Mouse (Mus musculus): ENCODE measurements around the gene Tgoln1.
A peak's percentile ranks its signal among the peaks of the same experiment; 100 is the strongest.

Tgoln1 gene

GRCm38 (mm10) chr6:72616643-72617288, at the start of gene Tgoln1:
TSS of gene Tgoln1 (minus strand) at chr6:72617000.
- peak; percentile 94 for DNase-seq

GRCm38 (mm10) chr6:72664290-72664689, 47.5 kb upstream of the Tgoln1 start:
- DNase-seq, result no peak

DNA sequence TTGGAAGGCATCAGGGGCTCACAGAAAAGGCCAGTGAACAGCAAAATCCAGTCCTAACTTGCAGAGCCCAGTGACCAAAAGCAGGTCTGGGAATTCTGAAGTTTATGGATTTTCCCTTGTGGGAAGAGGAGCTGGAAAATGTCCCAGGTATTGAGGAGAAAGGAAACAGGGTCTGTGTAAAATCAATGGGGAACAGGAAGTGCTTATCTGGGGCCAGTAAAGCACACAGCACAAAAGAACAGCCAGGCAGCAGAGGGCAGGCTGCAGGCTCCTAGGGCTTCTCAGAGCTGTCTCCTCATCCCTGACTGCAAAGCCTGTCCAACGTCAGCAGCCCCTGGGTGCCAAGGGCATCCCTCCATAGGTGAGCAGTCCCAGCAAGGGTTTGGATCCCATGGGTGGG, 46.2 kb upstream of the Tgoln1 start:
- DNase-seq, result no peak

- DNase-seq, result no peak
These were observed 43.6 kb upstream of the Tgoln1 start for GRCm38 (mm10) chr6:72660391-72660720.

- no peak for DNase-seq
These were observed 43.1 kb upstream of the Tgoln1 start for GRCm38 (mm10) chr6:72659717-72660390.

DNA sequence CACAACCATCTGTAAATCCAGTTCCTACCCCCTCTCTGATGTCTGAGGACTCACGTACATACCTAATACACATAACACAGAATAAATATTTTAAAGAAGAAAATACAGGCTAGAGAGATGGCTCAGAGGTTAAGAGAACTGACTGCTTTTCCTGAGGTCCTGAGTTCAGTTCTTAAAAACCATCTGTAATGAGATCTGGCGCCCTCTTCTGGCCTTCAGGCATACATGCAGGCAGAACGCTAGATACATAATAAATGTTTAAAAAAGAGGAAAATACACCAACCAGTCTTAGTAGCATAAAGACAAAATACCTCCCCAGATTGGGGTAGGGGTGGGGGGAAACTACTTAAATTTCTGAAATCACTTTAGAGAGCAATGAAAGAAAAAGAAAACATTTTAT, 41.2 kb upstream of the Tgoln1 start:
- no peak for DNase-seq

DNA sequence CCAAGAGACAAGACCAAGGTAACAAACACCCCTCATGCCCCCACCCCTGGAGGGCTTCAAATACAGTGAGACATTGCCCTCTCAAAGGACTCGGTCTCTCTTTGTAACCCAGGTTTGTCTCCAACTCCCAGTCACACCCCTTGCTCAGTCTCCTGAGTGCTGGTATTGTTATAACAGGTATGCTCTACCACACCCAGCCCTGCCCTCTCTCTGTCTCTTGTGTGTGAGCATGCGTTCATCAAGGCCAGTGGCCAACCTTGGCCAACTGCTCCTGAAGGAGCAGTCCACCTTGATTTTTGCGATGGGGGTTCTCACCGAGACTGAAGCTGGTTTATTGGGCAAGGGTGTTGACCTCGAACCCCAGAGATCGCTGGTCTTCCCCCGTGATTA, 39.2 kb upstream of the Tgoln1 start:
- DNase-seq, result no peak

DNA sequence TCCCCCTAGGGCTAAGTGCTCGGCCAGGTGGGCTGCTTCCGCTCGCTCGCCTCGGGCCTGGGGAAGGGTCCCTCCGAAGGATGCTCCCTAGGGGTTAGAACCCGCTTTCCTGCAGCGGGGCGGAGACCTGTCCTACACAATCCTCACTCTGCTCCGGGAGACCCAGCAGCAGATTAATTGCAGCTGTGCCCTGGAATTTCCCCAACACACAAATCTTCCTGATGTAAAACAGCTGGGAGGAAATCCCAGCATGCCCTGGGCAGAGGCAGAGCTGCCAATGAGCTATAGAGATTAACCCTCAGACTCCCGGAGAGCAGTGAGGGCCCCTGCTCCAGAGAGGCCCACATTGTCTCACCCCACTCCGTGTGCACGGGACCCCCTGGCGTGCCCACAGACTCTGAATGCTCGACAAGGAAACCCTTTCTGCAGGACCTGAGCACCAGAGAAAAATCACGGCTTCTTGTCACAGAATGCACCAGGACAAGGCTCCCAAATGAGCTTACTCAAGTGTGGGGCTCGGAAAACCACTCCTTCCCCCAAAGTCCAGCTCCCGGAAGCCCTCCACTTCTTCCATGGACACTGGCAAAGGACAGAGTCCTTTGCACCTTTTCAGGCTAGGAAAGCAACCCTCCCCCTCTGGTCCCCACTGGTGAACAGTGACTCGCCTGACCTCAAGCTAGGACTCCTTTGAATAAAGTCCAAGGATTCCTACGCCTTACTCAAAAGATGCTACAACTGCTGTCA, 38.7 kb upstream of the Tgoln1 start:
- DNase-seq, result no peak

GRCm38 (mm10) chr6:72654355-72654754, 37.6 kb upstream of the Tgoln1 start:
- DNase-seq, result no peak

- no peak for DNase-seq
These were observed 36.6 kb upstream of the Tgoln1 start for GRCm38 (mm10) chr6:72653419-72653818.

DNA sequence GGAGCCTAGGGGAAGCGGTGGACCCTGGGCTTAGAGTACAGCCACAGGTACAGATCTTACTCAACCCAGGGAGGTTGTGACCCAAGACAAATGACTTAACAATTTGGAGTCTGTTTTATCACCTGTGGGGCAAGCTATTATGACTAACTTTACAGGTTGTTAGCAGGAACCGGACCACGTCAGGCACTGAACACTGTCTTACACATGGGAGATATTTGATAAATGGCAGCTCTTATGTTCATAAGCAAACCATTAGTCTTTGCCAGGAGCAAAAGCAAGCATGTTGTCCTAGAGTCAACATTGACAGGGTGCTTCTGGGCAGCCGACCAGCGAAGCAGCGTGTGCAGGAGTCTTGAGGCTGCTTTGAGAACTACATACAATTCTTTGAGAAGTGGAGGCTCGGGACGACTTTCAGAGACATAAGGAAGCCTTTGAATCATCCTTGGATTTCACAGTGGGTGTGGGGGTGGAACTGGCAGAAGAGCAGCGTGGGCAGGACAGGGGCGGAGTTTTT, 33.6 kb upstream of the Tgoln1 start:
- DNase-seq, result no peak

GRCm38 (mm10) chr6:72648002-72648595, 31.3 kb upstream of the Tgoln1 start:
- no peak for DNase-seq

GRCm38 (mm10) chr6:72647383-72647820, 30.6 kb upstream of the Tgoln1 start:
- DNase-seq, result no peak

DNA sequence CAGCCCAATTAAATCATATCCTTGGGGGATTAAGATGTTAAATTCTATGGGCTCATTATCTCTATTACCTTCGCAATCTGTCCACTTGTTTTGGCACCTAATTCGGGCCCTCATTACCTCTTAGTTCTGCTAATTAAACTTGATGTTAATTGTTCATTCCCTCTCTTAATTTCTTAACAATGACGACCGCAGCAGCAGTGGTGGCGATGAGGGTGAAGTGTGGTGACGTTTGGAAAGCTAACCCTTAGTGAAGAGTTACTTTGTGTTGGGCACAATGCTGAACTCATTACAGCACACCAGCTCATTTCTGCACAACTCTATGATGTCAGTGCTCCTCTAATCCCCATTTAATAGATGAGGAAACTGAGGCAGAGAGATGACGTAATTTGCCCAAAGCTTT, 28.6 kb upstream of the Tgoln1 start:
- no peak for DNase-seq

DNA sequence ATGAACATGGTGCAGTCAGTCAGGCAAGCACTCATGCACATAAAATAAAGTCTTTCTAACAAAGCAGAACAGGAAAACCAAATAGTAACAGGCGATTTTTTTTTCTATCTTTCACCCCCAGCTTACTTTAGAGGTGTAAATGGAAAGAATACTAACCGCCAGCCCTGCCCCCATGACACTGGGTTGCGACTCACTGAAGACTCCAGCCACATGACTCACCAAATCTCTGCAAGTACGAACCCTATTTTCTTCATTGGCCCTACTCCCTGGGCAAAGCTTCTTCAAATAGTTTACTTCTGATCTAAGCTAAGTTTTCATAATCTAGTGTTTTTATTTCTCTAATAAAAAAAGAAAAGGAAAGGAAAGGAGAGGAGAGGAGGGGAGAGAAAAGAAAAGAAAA, 27.8 kb upstream of the Tgoln1 start:
- DNase-seq, result no peak

- DNase-seq, result no peak
These were observed 24.6 kb upstream of the Tgoln1 start for GRCm38 (mm10) chr6:72641218-72641954.

GRCm38 (mm10) chr6:72636940-72637339, 20.1 kb upstream of the Tgoln1 start:
- DNase-seq, result no peak

DNA sequence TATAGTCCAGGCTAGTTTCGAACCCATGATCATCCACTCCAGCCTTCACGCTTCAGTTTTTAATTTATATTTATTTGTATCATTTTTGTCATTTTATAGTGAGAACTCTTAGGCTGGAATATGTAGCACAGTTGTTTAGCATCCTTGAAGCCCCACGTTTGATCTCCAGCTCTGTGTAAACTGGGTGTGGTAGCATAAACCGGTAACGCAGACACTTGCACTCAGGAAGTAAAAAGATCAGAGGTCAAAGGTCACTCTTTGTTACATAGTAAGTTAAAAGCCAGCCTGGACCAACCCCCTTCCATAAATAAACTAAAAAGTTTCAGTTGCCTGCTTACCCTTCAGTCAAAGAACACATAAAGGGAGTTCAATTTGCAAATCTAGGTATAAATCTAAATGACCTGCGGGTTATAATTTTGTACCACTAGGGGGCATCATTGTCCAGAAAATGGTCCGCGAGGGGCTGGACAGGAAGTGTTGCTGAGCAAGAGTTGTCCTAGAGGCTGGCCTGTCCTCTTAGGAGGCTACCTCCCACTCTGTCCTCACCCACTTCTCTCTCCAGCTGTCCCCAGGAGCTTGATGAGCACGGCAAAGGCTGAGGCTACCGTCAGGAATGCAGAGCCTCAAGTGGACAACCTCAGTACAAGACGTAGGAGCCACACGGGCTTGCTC, 19.1 kb upstream of the Tgoln1 start:
- DNase-seq, result no peak

DNA sequence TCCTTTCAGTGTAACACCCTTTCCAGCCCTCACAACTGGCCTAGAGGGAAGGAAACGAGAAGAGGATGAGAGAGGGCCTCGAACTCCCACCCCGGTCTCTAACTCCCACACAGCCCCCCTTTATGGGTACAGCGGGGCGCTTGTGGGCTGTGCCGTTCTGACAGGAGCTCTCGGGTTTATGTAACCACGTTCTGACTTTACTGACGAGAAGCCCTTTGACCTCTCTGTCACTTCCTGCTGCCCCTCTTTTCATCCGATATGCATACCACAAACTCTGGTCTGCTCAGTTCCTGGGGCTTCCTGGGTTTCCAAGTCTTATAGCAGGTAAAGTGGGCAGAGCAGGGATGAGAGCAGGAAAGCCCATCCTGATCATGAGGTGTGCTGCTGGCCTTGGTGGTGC, 17.5 kb upstream of the Tgoln1 start:
- DNase-seq, result no peak

DNA sequence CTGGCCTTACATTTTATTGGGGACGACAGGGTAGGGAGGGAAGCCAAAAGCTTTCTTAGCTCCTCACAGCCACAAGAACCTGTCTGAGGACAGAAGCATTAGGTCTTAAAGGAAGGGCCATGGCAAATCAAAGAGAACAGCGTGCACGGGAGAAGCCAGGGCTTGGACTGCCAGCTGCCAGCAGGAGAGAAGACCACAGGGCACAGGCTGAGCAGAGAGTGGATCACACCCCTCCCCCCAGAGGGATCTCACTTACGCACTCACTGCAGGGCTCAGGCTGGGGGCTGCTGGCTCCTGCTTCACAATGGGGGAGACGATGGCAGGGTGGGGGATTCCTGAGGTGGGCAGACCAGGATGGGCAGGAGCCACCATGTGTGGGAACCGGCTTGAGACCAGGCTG, 14.9 kb upstream of the Tgoln1 start:
- DNase-seq, result no peak

DNA sequence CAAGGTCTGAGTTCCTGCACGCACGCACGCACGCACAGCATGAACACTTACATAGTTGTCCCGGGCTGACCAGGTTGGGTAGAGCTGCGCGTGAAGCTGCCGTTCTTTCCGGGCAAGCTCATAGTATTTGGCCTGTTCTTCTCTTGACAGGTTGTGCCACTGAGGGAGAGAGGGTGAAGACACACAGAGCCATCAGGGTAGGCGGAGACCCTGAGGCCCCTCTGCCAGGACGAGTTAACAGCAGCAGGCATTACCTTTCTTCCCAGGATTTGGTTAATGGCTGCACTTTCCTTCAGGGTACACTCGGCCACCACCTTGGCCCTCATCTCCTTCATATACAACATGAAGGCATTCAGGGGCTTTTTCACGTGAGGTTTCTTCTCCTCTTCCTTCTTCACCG, 14.2 kb upstream of the Tgoln1 start:
- no peak for DNase-seq

- DNase-seq, result no peak
These were observed 13.6 kb upstream of the Tgoln1 start for GRCm38 (mm10) chr6:72630370-72630769.
